Mouse (Mus musculus) B cell, adult 2 months (primary cell): ENCODE data around the gene Olfr676.
"Not testable (repeated sequence)": the region's sequence is repeated elsewhere in the genome, so short reads cannot be mapped to it uniquely, and the experiment has no call there.

Experiments
- DNase-seq, 2 experiments: peaks; one replicate each; pipeline ENCODE4 v3.0.0; 2022

Gene Olfr676

DNA sequence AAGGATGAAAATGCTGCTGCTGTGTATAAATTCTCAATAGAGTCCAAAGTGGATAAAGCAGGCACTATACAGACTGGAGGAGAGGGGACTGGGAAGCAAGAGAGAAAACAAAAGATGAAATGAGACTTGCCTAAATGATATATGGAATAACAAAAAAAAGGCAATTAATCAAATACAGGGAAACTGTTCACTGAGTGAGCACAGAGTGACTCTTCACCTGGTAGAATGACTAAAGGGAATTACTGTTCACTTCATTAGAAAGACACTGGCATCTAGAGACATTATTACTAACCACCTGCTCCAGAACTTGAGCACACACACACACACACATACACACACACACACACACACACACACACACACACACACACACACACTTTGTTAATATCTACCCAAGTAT lies at the start of gene Olfr676:
Gene Olfr676, plus strand, starts transcription at position 301 of the 400 bp plus-strand sequence.
- no peak for DNase-seq

DNA sequence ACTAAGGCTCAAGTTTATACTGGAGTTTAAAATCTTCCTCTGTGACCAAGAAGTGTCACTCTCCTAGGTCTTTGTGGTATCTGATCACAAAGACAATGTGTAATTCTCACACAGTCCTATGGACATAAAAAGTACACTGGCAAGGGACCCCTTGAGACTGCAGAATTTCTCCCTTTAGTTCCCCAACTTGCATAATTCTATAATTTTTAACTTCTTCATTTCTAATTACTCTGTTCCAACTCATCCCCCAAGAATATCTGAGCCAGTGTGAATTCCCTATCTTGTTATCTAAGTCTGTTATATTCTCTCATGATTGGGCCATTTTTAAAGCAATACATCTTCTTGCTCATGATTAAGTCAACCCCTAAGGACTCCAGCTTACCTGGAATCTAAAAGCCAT lies 30.6 kb upstream of the Olfr676 start, which contains the start of gene Olfr672:
Gene Olfr672, minus strand, starts transcription at position 101 of the 400 bp plus-strand sequence.
- no peak for DNase-seq

DNA sequence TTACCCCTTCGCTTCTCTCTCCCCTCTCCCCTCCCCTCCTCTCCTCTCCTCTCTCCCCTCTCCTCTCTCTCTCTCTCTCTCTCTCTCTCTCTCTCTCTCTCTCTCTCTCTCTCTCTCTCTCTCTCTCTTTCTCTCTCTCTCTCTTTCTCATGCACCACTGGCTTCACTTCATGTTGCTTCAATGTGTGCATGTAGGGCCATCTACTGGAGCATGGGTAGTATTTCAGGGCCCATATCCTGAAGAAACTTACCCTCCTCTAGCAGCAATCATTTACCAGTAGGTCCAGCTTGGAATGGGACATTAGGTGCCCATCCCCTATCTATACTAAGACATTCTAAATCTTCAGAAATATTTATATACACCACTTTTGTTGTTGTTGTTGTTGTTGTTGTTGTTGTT lies 10.0 kb upstream of the Olfr676 start:
- no peak for DNase-seq

DNA sequence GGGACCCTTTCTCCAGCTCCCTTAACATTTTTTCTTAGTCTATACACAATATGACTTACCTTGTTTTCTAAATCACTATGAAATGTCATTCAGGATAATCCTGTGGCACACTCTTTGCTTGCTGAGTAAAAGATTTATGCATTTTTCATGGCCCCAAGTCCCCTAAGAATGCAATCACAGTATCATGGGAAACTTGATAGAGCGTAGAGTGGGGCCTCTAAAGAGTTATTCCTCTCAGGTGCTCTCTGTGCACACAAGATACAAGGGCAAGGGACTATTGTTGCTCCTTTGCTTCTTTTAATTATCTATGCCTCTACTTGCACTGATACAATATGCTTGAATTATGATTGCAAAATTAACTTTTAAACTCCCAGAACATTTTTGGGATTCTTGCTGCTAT lies 4.1 kb upstream of the Olfr676 start, which contains the start of gene Olfr675:
Gene Olfr675, minus strand, starts transcription at position 101 of the 400 bp plus-strand sequence.
- DNase-seq = no peak

DNA sequence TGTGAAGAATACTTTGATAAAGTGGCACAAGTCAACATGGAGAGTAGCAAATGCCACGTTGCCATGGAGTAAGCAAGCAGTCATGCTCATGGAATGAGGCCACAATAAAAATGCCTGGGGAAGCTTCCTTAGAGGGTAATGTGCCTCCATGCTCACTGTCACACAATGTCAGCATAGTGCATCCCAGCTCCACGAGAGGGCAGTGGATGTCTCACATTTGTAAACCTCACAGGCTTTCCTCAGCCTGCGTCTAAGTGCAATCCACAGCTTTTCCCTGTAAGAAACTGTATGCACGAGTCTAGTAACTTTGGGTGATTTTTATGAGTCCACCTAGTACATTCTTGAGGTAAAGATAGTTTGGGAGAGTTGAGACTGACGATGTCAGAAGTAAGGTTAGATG lies 1.3 kb downstream of the Olfr676 start:
- not testable (repeated sequence) for DNase-seq

DNA sequence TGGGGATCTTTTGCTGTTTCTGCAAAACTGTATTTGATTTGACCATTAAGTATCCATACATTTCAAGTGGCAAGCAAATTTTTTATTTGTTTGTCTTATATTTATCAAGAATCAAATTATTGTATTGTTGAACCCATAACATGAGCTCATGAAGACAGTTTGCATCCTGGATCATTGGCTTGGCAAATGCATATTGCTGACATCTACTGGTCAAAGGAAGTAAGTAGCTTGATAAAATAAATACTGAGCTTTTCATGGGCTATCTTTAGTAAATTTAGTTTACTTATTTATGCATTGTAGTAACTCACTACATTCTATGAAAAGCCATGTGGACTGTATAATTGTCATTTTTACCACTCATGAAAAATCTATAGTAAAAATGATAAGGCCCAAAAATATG lies 26.5 kb downstream of the Olfr676 start:
- DNase-seq = no peak

DNA sequence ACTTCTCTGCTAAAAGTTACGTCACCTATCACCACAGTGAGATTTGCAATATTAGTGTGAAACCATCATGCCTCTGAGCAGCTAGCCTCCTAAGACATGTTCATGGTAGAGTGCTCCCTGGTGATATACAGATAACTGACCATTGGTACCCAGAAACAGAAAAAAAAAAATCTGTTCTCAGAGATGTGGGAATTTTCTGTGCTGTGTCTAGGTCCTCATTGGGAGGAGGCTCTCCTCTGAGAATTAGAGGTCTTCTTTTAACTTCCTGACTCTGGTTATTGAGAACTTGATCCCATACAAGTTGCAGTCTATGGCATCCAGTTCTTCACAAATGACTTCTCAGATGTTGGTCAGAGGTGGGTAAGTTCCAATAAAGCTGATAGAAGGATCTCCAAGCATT lies 31.7 kb downstream of the Olfr676 start, which contains the start of gene Olfr678:
Gene Olfr678, plus strand, starts transcription at position 301 of the 400 bp plus-strand sequence.
- no peak for DNase-seq

DNA sequence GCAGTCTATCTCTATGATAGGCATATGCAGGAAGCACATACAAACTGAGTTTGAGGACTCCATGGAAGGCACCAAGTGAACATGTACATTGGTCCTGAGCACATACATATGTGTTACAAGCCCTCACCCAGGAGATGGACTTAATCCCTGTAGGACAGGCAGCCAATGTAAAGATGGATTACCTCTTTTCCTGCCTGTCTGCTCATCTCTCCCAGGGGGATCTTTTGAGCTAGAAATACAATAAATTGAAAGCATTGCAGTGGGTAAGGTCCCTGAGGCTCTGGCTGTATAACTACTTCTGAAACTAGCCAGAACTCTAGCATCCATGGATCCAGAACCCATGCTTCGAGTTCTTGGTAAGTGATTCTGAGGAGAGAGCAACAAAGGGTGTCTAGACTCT lies 48.4 kb downstream of the Olfr676 start, which contains the start of gene Olfr679:
Gene Olfr679, plus strand, starts transcription at position 301 of the 400 bp plus-strand sequence.
- DNase-seq = no peak
